Mouse (Mus musculus): ENCODE measurements around the gene Lhfpl2. TPM values are rescaled to one million over a fixed set of nuclear protein-coding genes. Genes with fewer than 3 reads are reported as not detected.

Lhfpl2 gene
- total RNA-seq, 2 experiments from 2014 or later, result 12.1 to 14.4 TPM

GRCm38 (mm10) chr13:94168319-94168718 lies 110.7 kb downstream of the Lhfpl2 start:
- intact Hi-C loops (cut with DNase I), result no loop called here
- no peak for DNase-seq

- DNase-seq, result no peak
- intact Hi-C loops (cut with DNase I), result no loop called here
Observed at GRCm38 (mm10) chr13:94169325-94169916, 111.8 kb downstream of the Lhfpl2 start.

GRCm38 (mm10) chr13:94171612-94172011 lies 114.0 kb downstream of the Lhfpl2 start:
- intact Hi-C loops (cut with DNase I), result no loop called here
- no peak for DNase-seq

- intact Hi-C loops (cut with DNase I), result no loop called here
- DNase-seq, result no peak
Observed at GRCm38 (mm10) chr13:94172533-94173310, 115.1 kb downstream of the Lhfpl2 start.

- DNase-seq, result peak; percentile 57 to 64
- intact Hi-C loops (cut with DNase I), result no loop called here
Observed at GRCm38 (mm10) chr13:94173633-94174576, 116.3 kb downstream of the Lhfpl2 start.

GRCm38 (mm10) chr13:94174577-94175279 lies 117.1 kb downstream of the Lhfpl2 start:
- no peak for DNase-seq
- intact Hi-C loops (cut with DNase I), result no loop called here

GRCm38 (mm10) chr13:94175379-94176050 lies 117.9 kb downstream of the Lhfpl2 start:
- intact Hi-C loops (cut with DNase I), result no loop called here
- DNase-seq, result no peak

GRCm38 (mm10) chr13:94177148-94177547 lies 119.6 kb downstream of the Lhfpl2 start:
- intact Hi-C loops (cut with DNase I), result loop anchor here (1.0 kb wide), 1 partner anchor 46 kb away; no protein-coding TSS in a partner anchor

GRCm38 (mm10) chr13:94178401-94179040 lies 120.9 kb downstream of the Lhfpl2 start:
- peak; percentile 54 to 72 for DNase-seq
- intact Hi-C loops (cut with DNase I), result no loop called here

More at GRCm38 (mm10) chr13:94177148-94177547, 119.6 kb downstream of the Lhfpl2 start:
- DNase-seq, result peak; percentile 39 to 49

GRCm38 (mm10) chr13:94180477-94181420 lies 123.2 kb downstream of the Lhfpl2 start:
- intact Hi-C loops (cut with DNase I), result no loop called here
- peak in 1 of 2 experiments; percentile 29 for DNase-seq

GRCm38 (mm10) chr13:94182026-94182425 lies 124.4 kb downstream of the Lhfpl2 start:
- no peak for DNase-seq
- intact Hi-C loops (cut with DNase I), result no loop called here

GRCm38 (mm10) chr13:94183372-94184021 lies 125.9 kb downstream of the Lhfpl2 start:
- no peak for DNase-seq
- intact Hi-C loops (cut with DNase I), result no loop called here

GRCm38 (mm10) chr13:94184726-94185456 lies 127.3 kb downstream of the Lhfpl2 start:
- intact Hi-C loops (cut with DNase I), result no loop called here
- DNase-seq, result no peak

GRCm38 (mm10) chr13:94185631-94186030 lies 128.0 kb downstream of the Lhfpl2 start:
- intact Hi-C loops (cut with DNase I), result no loop called here
- no peak for DNase-seq

GRCm38 (mm10) chr13:94188200-94189086 lies 130.8 kb downstream of the Lhfpl2 start:
- intact Hi-C loops (cut with DNase I), result no loop called here
- DNase-seq, result no peak

- no peak for DNase-seq
- intact Hi-C loops (cut with DNase I), result no loop called here
Observed at GRCm38 (mm10) chr13:94190386-94190785, 132.8 kb downstream of the Lhfpl2 start.
